Mouse (Mus musculus): ENCODE data around the gene Nup210.

- TF ChIP-seq CTCF (IDR thresholded peaks at IDR 0.05; ENCODE audit: low read depth) = no peak
- TF ChIP-seq EP300 (IDR thresholded peaks at IDR 0.05; ENCODE audit: low read depth) = no peak
Measured at GRCm38 (mm10) chr6:91041287-91041686, 75.3 kb downstream of the Nup210 start.
